Mouse (Mus musculus): ENCODE data around the gene Sh3glb2. TPM values are rescaled to one million over a fixed set of nuclear protein-coding genes. Genes with fewer than 3 reads are reported as not detected.

Gene Sh3glb2
- polyA plus RNA-seq, 1 experiment from 2014 or later = 83.1 TPM

- peaks cover 100% of the 10 kb centered on the region for H3K36me3 ChIP-seq (ENCODE audit: control insufficient read depth, insufficient read depth, low read length)
- no peak overlapping the region for H3K4me3 ChIP-seq (ENCODE audit: low read depth, low read length)
- H3K4me2 ChIP-seq (ENCODE audit: low read depth, low read length) = no peak overlapping the region
- H3K9me3 ChIP-seq (ENCODE audit: control insufficient read depth, low read length) = no peaks in the 10 kb centered on the region
- H3K27ac ChIP-seq (replicated peaks; ENCODE audit: low read depth, low read length) = no peak overlapping the region
- no peaks in the 10 kb centered on the region for H3K27me3 ChIP-seq (replicated peaks; ENCODE audit: control insufficient read depth, insufficient read depth, low read length)
- 89% methylated on average over 16 of the region's 16 CpGs for WGBS
- H3K4me1 ChIP-seq (ENCODE audit: control insufficient read depth, insufficient read depth, low read length) = no peaks in the 10 kb centered on the region
- H3K9ac ChIP-seq (ENCODE audit: low read depth, low read length) = no peak overlapping the region
- DNase-seq (ENCODE audit: low spot score) (no peak), ATAC-seq (ENCODE audit: low read depth) (no peak)
These were observed 22.8 kb downstream of the Sh3glb2 start for GRCm38 (mm10) chr2:30336174-30336915.

GRCm38 (mm10) chr2:30335324-30335723 is 23.8 kb downstream of the Sh3glb2 start:
- Histone ChIP-seq H3K4me1 (ENCODE audit: control insufficient read depth, insufficient read depth, low read length) (no peaks in the 10 kb centered on the region), H3K9ac (ENCODE audit: low read depth, low read length) (no peak overlapping the region), H3K4me3 (ENCODE audit: low read depth, low read length) (no peak overlapping the region), H3K4me2 (ENCODE audit: low read depth, low read length) (no peak overlapping the region), H3K27ac (replicated peaks; ENCODE audit: low read depth, low read length) (no peak overlapping the region), H3K27me3 (replicated peaks; ENCODE audit: control insufficient read depth, insufficient read depth, low read length) (no peaks in the 10 kb centered on the region), H3K36me3 (ENCODE audit: control insufficient read depth, insufficient read depth, low read length) (peaks cover 99% of the 10 kb centered on the region), H3K9me3 (ENCODE audit: control insufficient read depth, low read length) (no peaks in the 10 kb centered on the region)
- ATAC-seq (ENCODE audit: low read depth) = no peak
- WGBS = 91% methylated on average over 2 of the region's 2 CpGs
- DNase-seq (ENCODE audit: low spot score) = no peak

GRCm38 (mm10) chr2:30328791-30329190 is 30.3 kb downstream of the Sh3glb2 start:
- Histone ChIP-seq H3K4me2 (ENCODE audit: low read depth, low read length) (no peak overlapping the region), H3K27ac (replicated peaks; ENCODE audit: low read depth, low read length) (no peak overlapping the region), H3K4me1 (ENCODE audit: control insufficient read depth, insufficient read depth, low read length) (no peaks in the 10 kb centered on the region), H3K9ac (ENCODE audit: low read depth, low read length) (no peak overlapping the region), H3K9me3 (ENCODE audit: control insufficient read depth, low read length) (no peaks in the 10 kb centered on the region), H3K4me3 (ENCODE audit: low read depth, low read length) (no peak overlapping the region), H3K27me3 (replicated peaks; ENCODE audit: control insufficient read depth, insufficient read depth, low read length) (no peaks in the 10 kb centered on the region), H3K36me3 (ENCODE audit: control insufficient read depth, insufficient read depth, low read length) (peaks cover 96% of the 10 kb centered on the region)
- ATAC-seq (ENCODE audit: low read depth) = no peak
- 89% methylated on average over 3 of the region's 3 CpGs for WGBS
- DNase-seq (ENCODE audit: low spot score) = no peak

GRCm38 (mm10) chr2:30327276-30327675 is 31.9 kb downstream of the Sh3glb2 start:
- WGBS = 86% methylated on average over 7 of the region's 7 CpGs
- no peak for ATAC-seq (ENCODE audit: low read depth)
- H3K4me2 ChIP-seq (ENCODE audit: low read depth, low read length) = no peak overlapping the region
- no peaks in the 10 kb centered on the region for H3K9me3 ChIP-seq (ENCODE audit: control insufficient read depth, low read length)
- no peak overlapping the region for H3K9ac ChIP-seq (ENCODE audit: low read depth, low read length)
- DNase-seq (ENCODE audit: low spot score) = no peak
- no peak overlapping the region for H3K4me3 ChIP-seq (ENCODE audit: low read depth, low read length)
- H3K4me1 ChIP-seq (ENCODE audit: control insufficient read depth, insufficient read depth, low read length) = no peaks in the 10 kb centered on the region
- H3K27me3 ChIP-seq (replicated peaks; ENCODE audit: control insufficient read depth, insufficient read depth, low read length) = no peaks in the 10 kb centered on the region
- H3K36me3 ChIP-seq (ENCODE audit: control insufficient read depth, insufficient read depth, low read length) = peaks cover 96% of the 10 kb centered on the region
- no peak overlapping the region for H3K27ac ChIP-seq (replicated peaks; ENCODE audit: low read depth, low read length)

- Histone ChIP-seq H3K27ac (replicated peaks; ENCODE audit: low read depth, low read length) (no peak overlapping the region), H3K9me3 (ENCODE audit: control insufficient read depth, low read length) (no peaks in the 10 kb centered on the region), H3K4me1 (ENCODE audit: control insufficient read depth, insufficient read depth, low read length) (no peaks in the 10 kb centered on the region), H3K4me3 (ENCODE audit: low read depth, low read length) (no peak overlapping the region), H3K27me3 (replicated peaks; ENCODE audit: control insufficient read depth, insufficient read depth, low read length) (no peaks in the 10 kb centered on the region), H3K9ac (ENCODE audit: low read depth, low read length) (no peak overlapping the region), H3K36me3 (ENCODE audit: control insufficient read depth, insufficient read depth, low read length) (peaks cover 96% of the 10 kb centered on the region), H3K4me2 (ENCODE audit: low read depth, low read length) (no peak overlapping the region)
- DNase-seq (ENCODE audit: low spot score) (no peak), ATAC-seq (ENCODE audit: low read depth) (no peak)
- 94% methylated on average over 5 of the region's 5 CpGs for WGBS
These were observed 33.8 kb downstream of the Sh3glb2 start for GRCm38 (mm10) chr2:30325296-30325695.

GRCm38 (mm10) chr2:30323111-30323510 is 36.0 kb downstream of the Sh3glb2 start:
- Histone ChIP-seq H3K36me3 (ENCODE audit: control insufficient read depth, insufficient read depth, low read length) (peaks cover 96% of the 10 kb centered on the region), H3K9me3 (ENCODE audit: control insufficient read depth, low read length) (no peaks in the 10 kb centered on the region), H3K9ac (ENCODE audit: low read depth, low read length) (no peak overlapping the region), H3K4me2 (ENCODE audit: low read depth, low read length) (no peak overlapping the region), H3K27ac (replicated peaks; ENCODE audit: low read depth, low read length) (no peak overlapping the region), H3K4me1 (ENCODE audit: control insufficient read depth, insufficient read depth, low read length) (no peaks in the 10 kb centered on the region), H3K27me3 (replicated peaks; ENCODE audit: control insufficient read depth, insufficient read depth, low read length) (no peaks in the 10 kb centered on the region), H3K4me3 (ENCODE audit: low read depth, low read length) (no peak overlapping the region)
- ATAC-seq (ENCODE audit: low read depth) (no peak), DNase-seq (ENCODE audit: low spot score) (no peak)
- WGBS = 92% methylated on average over 7 of the region's 7 CpGs

GRCm38 (mm10) chr2:30319260-30319659 is 39.9 kb downstream of the Sh3glb2 start:
- Histone ChIP-seq H3K4me3 (ENCODE audit: low read depth, low read length) (no peak overlapping the region), H3K36me3 (ENCODE audit: control insufficient read depth, insufficient read depth, low read length) (peaks cover 96% of the 10 kb centered on the region), H3K9ac (ENCODE audit: low read depth, low read length) (no peak overlapping the region), H3K9me3 (ENCODE audit: control insufficient read depth, low read length) (no peaks in the 10 kb centered on the region), H3K27ac (replicated peaks; ENCODE audit: low read depth, low read length) (no peak overlapping the region), H3K4me2 (ENCODE audit: low read depth, low read length) (no peak overlapping the region), H3K27me3 (replicated peaks; ENCODE audit: control insufficient read depth, insufficient read depth, low read length) (no peaks in the 10 kb centered on the region), H3K4me1 (ENCODE audit: control insufficient read depth, insufficient read depth, low read length) (no peaks in the 10 kb centered on the region)
- 90% methylated on average over 4 of the region's 4 CpGs for WGBS
- ATAC-seq (ENCODE audit: low read depth) (no peak), DNase-seq (ENCODE audit: low spot score) (no peak)

GRCm38 (mm10) chr2:30316955-30317354 is 42.2 kb downstream of the Sh3glb2 start:
- Histone ChIP-seq H3K36me3 (ENCODE audit: control insufficient read depth, insufficient read depth, low read length) (peaks cover 93% of the 10 kb centered on the region), H3K4me2 (ENCODE audit: low read depth, low read length) (no peak overlapping the region), H3K27me3 (replicated peaks; ENCODE audit: control insufficient read depth, insufficient read depth, low read length) (no peaks in the 10 kb centered on the region), H3K27ac (replicated peaks; ENCODE audit: low read depth, low read length) (no peak overlapping the region), H3K4me1 (ENCODE audit: control insufficient read depth, insufficient read depth, low read length) (no peaks in the 10 kb centered on the region), H3K4me3 (ENCODE audit: low read depth, low read length) (no peak overlapping the region), H3K9ac (ENCODE audit: low read depth, low read length) (no peak overlapping the region), H3K9me3 (ENCODE audit: control insufficient read depth, low read length) (no peaks in the 10 kb centered on the region)
- ATAC-seq (ENCODE audit: low read depth) = no peak
- DNase-seq (ENCODE audit: low spot score) = no peak
- WGBS = 94% methylated on average over 5 of the region's 5 CpGs

- WGBS = 96% methylated on average over 4 of the region's 4 CpGs
- Histone ChIP-seq H3K4me1 (ENCODE audit: control insufficient read depth, insufficient read depth, low read length) (no peaks in the 10 kb centered on the region), H3K4me3 (ENCODE audit: low read depth, low read length) (no peak overlapping the region), H3K27ac (replicated peaks; ENCODE audit: low read depth, low read length) (no peak overlapping the region), H3K27me3 (replicated peaks; ENCODE audit: control insufficient read depth, insufficient read depth, low read length) (no peaks in the 10 kb centered on the region), H3K9me3 (ENCODE audit: control insufficient read depth, low read length) (no peaks in the 10 kb centered on the region), H3K9ac (ENCODE audit: low read depth, low read length) (no peak overlapping the region), H3K4me2 (ENCODE audit: low read depth, low read length) (no peak overlapping the region), H3K36me3 (ENCODE audit: control insufficient read depth, insufficient read depth, low read length) (peaks cover 91% of the 10 kb centered on the region)
- ATAC-seq (ENCODE audit: low read depth) = no peak
- no peak for DNase-seq (ENCODE audit: low spot score)
These were observed 43.0 kb downstream of the Sh3glb2 start for GRCm38 (mm10) chr2:30316136-30316535.
